Mouse (Mus musculus): ENCODE measurements at regions not wholly inside any gene's neighbourhood (a gene's known extent, or its start where the extent isn't known, plus 50 kb on each side); places are given as distances from the start of the nearest gene placed in this dataset.

- Histone ChIP-seq H3K27me3 (ENCODE audit: control insufficient read depth, insufficient read depth, low read length, poor library complexity, severe bottlenecking) (no peaks in the 10 kb centered on the region), H3K36me3 (ENCODE audit: control insufficient read depth, insufficient read depth, low read length, poor library complexity, severe bottlenecking) (no peaks in the 10 kb centered on the region)
- DNase-seq (ENCODE audit: low read depth, low spot score): no peak
Observed at GRCm38 (mm10) chr4:142303374-142304020, 64.3 kb upstream of the Kazn start.

- no peaks in the 10 kb centered on the region for H3K36me3 ChIP-seq (ENCODE audit: control insufficient read depth, insufficient read depth, low read length, poor library complexity, severe bottlenecking)
- H3K27me3 ChIP-seq (ENCODE audit: control insufficient read depth, insufficient read depth, low read length, poor library complexity, severe bottlenecking): no peaks in the 10 kb centered on the region
- no peak for DNase-seq (ENCODE audit: low read depth, low spot score)
Observed at GRCm38 (mm10) chr4:142302724-142303120, 63.5 kb upstream of the Kazn start.

GRCm38 (mm10) chr4:142302041-142302723 lies 63.0 kb upstream of the Kazn start:
- no peak for DNase-seq (ENCODE audit: low read depth, low spot score)
- H3K27me3 ChIP-seq (ENCODE audit: control insufficient read depth, insufficient read depth, low read length, poor library complexity, severe bottlenecking): no peaks in the 10 kb centered on the region
- no peaks in the 10 kb centered on the region for H3K36me3 ChIP-seq (ENCODE audit: control insufficient read depth, insufficient read depth, low read length, poor library complexity, severe bottlenecking)

- no peaks in the 10 kb centered on the region for H3K36me3 ChIP-seq (ENCODE audit: control insufficient read depth, insufficient read depth, low read length, poor library complexity, severe bottlenecking)
- DNase-seq (ENCODE audit: low read depth, low spot score): no peak
- no peaks in the 10 kb centered on the region for H3K27me3 ChIP-seq (ENCODE audit: control insufficient read depth, insufficient read depth, low read length, poor library complexity, severe bottlenecking)
Observed at GRCm38 (mm10) chr4:142298770-142299337, 59.7 kb upstream of the Kazn start.

GRCm38 (mm10) chr4:142292760-142293159 lies 53.6 kb upstream of the Kazn start:
- Histone ChIP-seq H3K27me3 (ENCODE audit: control insufficient read depth, insufficient read depth, low read length, poor library complexity, severe bottlenecking) (no peaks in the 10 kb centered on the region), H3K36me3 (ENCODE audit: control insufficient read depth, insufficient read depth, low read length, poor library complexity, severe bottlenecking) (no peaks in the 10 kb centered on the region)
- no peak for DNase-seq (ENCODE audit: low read depth, low spot score)

- Histone ChIP-seq H3K36me3 (ENCODE audit: control insufficient read depth, insufficient read depth, low read length, poor library complexity, severe bottlenecking) (no peaks in the 10 kb centered on the region), H3K27me3 (ENCODE audit: control insufficient read depth, insufficient read depth, low read length, poor library complexity, severe bottlenecking) (no peaks in the 10 kb centered on the region)
- no peak for DNase-seq (ENCODE audit: low read depth, low spot score)
Observed at GRCm38 (mm10) chr4:142292334-142292733, 53.1 kb upstream of the Kazn start.

GRCm38 (mm10) chr4:142291366-142291765 lies 52.2 kb upstream of the Kazn start:
- no peak for DNase-seq (ENCODE audit: low read depth, low spot score)
- Histone ChIP-seq H3K36me3 (ENCODE audit: control insufficient read depth, insufficient read depth, low read length, poor library complexity, severe bottlenecking) (no peaks in the 10 kb centered on the region), H3K27me3 (ENCODE audit: control insufficient read depth, insufficient read depth, low read length, poor library complexity, severe bottlenecking) (no peaks in the 10 kb centered on the region)
